Mouse (Mus musculus): ENCODE data around the gene Esd.
A peak's percentile ranks its signal among the peaks of the same experiment; 100 is the strongest.

- peak; percentile 94 for TF ChIP-seq CTCF (IDR thresholded peaks at IDR 0.05; ENCODE audit: low read depth)
- no peak for TF ChIP-seq EP300 (IDR thresholded peaks at IDR 0.05; ENCODE audit: low read depth)
Observed at GRCm38 (mm10) chr14:74764191-74764918, 32.3 kb downstream of the Esd start.

Measured in liver, embryonic 14.5 days (tissue).